Mouse (Mus musculus): Measurements from ENCODE around the gene Rab7b. TPM values are rescaled to one million over a fixed set of nuclear protein-coding genes. Genes with fewer than 3 reads are reported as not detected.

Gene Rab7b
- polyA plus RNA-seq, 2 experiments: 3.8 to 8.4 TPM

GRCm38 (mm10) chr1:131747761-131748160 lies 59.3 kb downstream of the Rab7b start:
- H3K4me2 ChIP-seq (replicated peaks; ENCODE audit: low read depth, low read length, severe bottlenecking): no peak overlapping the region
- no peak for ATAC-seq (ENCODE audit: low FRiP score, low read depth)
- H3K27me3 ChIP-seq (ENCODE audit: control insufficient read depth, insufficient read depth, low read length): no peaks in the 10 kb centered on the region
- H3K4me1 ChIP-seq (ENCODE audit: control insufficient read depth, insufficient read depth, low read length): no peaks in the 10 kb centered on the region
- no peak for TF ChIP-seq POLR2A (IDR thresholded peaks at IDR 0.05; ENCODE audit: borderline replicate concordance, extremely low read depth, insufficient read depth, insufficient read length)
- no peak overlapping the region for H3K9ac ChIP-seq (ENCODE audit: low read depth, low read length, severe bottlenecking)
- H3K27ac ChIP-seq (replicated peaks; ENCODE audit: low read depth, low read length): no peak overlapping the region
- no peaks in the 10 kb centered on the region for H3K36me3 ChIP-seq (ENCODE audit: control insufficient read depth, insufficient read depth, low read length)
- H3K9me3 ChIP-seq (ENCODE audit: control insufficient read depth, low read length): no peaks in the 10 kb centered on the region
- no peak for DNase-seq (ENCODE audit: low spot score)
- 61% methylated on average over 2 of the region's 2 CpGs for WGBS
- H3K4me3 ChIP-seq (replicated peaks; ENCODE audit: low read length): no peak overlapping the region

GRCm38 (mm10) chr1:131748636-131749035 lies 60.1 kb downstream of the Rab7b start:
- H3K4me2 ChIP-seq (replicated peaks; ENCODE audit: low read depth, low read length, severe bottlenecking): no peak overlapping the region
- no peaks in the 10 kb centered on the region for H3K36me3 ChIP-seq (ENCODE audit: control insufficient read depth, insufficient read depth, low read length)
- ATAC-seq (ENCODE audit: low FRiP score, low read depth) (no peak), DNase-seq (ENCODE audit: low spot score) (no peak)
- H3K27me3 ChIP-seq (ENCODE audit: control insufficient read depth, insufficient read depth, low read length): no peaks in the 10 kb centered on the region
- no peak overlapping the region for H3K9ac ChIP-seq (ENCODE audit: low read depth, low read length, severe bottlenecking)
- H3K27ac ChIP-seq (replicated peaks; ENCODE audit: low read depth, low read length): no peak overlapping the region
- no peaks in the 10 kb centered on the region for H3K9me3 ChIP-seq (ENCODE audit: control insufficient read depth, low read length)
- no peak overlapping the region for H3K4me3 ChIP-seq (replicated peaks; ENCODE audit: low read length)
- 68% methylated on average over 2 of the region's 2 CpGs for WGBS
- TF ChIP-seq POLR2A (IDR thresholded peaks at IDR 0.05; ENCODE audit: borderline replicate concordance, extremely low read depth, insufficient read depth, insufficient read length): no peak
- H3K4me1 ChIP-seq (ENCODE audit: control insufficient read depth, insufficient read depth, low read length): no peaks in the 10 kb centered on the region

DNA sequence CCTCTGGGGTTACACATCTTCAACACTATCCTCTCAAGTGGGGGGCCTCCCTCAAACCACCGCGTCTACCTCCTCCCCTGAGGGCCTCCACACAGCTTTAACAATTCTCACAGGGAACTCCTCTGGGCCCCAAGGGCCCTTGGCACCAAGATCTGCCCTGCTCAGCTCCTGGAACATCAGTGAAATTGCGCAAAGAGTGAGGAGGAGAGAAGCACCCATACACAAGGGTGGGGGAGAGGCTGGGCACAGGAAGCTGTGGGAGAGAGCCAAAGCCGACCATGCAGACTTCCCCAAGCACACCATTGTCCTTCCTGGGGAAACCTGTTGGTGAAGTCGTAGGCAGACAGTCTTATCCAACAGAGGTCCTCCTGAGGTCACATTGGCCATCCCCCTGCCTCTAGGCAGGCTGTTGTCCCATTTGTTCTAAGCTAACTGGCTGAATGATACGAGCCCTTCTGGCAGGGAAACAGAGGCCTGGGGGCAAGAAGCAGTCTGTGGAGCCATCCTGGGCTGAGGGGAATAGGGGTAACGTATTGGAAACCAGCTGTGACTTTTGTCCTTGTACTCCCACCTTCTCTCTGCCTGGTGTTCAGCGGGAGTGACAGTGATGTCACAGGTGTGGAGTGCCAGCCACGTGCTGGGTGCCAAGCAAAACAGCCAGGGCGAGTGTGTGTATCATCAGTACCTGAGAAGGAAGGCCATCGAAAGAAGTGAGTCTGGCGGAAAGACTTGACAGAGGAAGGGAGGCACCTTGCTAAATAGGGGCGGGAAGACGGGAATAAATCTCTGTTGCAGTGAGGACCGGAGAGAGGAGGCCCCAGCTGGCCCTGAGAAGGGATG lies 61.4 kb downstream of the Rab7b start:
- Histone ChIP-seq H3K4me2 (replicated peaks; ENCODE audit: low read depth, low read length, severe bottlenecking) (no peak overlapping the region), H3K9me3 (ENCODE audit: control insufficient read depth, low read length) (no peaks in the 10 kb centered on the region), H3K9ac (ENCODE audit: low read depth, low read length, severe bottlenecking) (no peak overlapping the region), H3K4me3 (replicated peaks; ENCODE audit: low read length) (no peak overlapping the region), H3K36me3 (ENCODE audit: control insufficient read depth, insufficient read depth, low read length) (no peaks in the 10 kb centered on the region), H3K27me3 (ENCODE audit: control insufficient read depth, insufficient read depth, low read length) (no peaks in the 10 kb centered on the region), H3K27ac (replicated peaks; ENCODE audit: low read depth, low read length) (no peak overlapping the region), H3K4me1 (ENCODE audit: control insufficient read depth, insufficient read depth, low read length) (no peaks in the 10 kb centered on the region)
- 69% methylated on average over 15 of the region's 15 CpGs for WGBS
- ATAC-seq (ENCODE audit: low FRiP score, low read depth) (no peak), DNase-seq (ENCODE audit: low spot score) (no peak)
- no peak for TF ChIP-seq POLR2A (IDR thresholded peaks at IDR 0.05; ENCODE audit: borderline replicate concordance, extremely low read depth, insufficient read depth, insufficient read length)

DNA sequence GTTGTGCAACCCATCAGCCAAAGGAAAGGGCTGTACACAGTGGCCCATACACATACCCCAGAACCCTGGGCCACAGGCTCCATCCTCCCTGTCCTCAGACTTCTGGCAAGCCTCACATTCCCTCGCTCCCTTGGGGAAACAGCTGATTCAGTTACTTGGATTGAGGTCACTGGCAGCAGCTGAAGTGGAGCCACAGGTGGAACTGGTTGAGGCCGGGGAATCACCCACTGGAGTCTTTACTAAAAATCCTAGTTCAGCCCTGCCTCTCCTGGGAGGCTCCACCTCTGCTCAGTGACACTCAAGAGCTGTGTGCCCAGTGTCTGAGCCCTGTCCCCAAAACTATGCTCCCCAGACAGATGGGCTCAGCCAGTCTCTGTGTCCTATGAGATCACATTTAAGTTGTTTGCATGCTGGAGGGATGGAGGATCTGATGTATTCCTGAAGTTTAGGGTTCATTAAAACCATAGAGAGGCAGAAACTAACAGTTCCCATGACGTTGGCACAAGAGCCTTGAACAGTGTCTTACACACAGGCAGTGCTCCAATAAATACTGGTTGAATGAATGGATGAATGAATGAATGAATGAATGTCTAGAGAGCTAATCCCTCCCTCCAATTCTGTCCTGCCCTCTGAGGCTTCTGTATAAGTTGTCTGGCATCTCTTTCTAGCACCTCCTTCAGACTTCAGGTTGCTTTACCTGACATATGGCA lies 62.8 kb downstream of the Rab7b start:
- Histone ChIP-seq H3K27ac (replicated peaks; ENCODE audit: low read depth, low read length) (no peak overlapping the region), H3K9me3 (ENCODE audit: control insufficient read depth, low read length) (no peaks in the 10 kb centered on the region), H3K4me3 (replicated peaks; ENCODE audit: low read length) (no peak overlapping the region), H3K4me2 (replicated peaks; ENCODE audit: low read depth, low read length, severe bottlenecking) (no peak overlapping the region), H3K9ac (ENCODE audit: low read depth, low read length, severe bottlenecking) (no peak overlapping the region), H3K4me1 (ENCODE audit: control insufficient read depth, insufficient read depth, low read length) (no peaks in the 10 kb centered on the region), H3K36me3 (ENCODE audit: control insufficient read depth, insufficient read depth, low read length) (no peaks in the 10 kb centered on the region), H3K27me3 (ENCODE audit: control insufficient read depth, insufficient read depth, low read length) (no peaks in the 10 kb centered on the region)
- TF ChIP-seq POLR2A (IDR thresholded peaks at IDR 0.05; ENCODE audit: borderline replicate concordance, extremely low read depth, insufficient read depth, insufficient read length): no peak
- 65% methylated on average over 3 of the region's 3 CpGs for WGBS
- DNase-seq (ENCODE audit: low spot score) (peak; percentile 39), ATAC-seq (ENCODE audit: low FRiP score, low read depth) (peak; percentile 26; the same call in 1 of the 2 replicates)

- Histone ChIP-seq H3K27me3 (ENCODE audit: control insufficient read depth, insufficient read depth, low read length) (no peaks in the 10 kb centered on the region), H3K4me3 (replicated peaks; ENCODE audit: low read length) (no peak overlapping the region), H3K9me3 (ENCODE audit: control insufficient read depth, low read length) (no peaks in the 10 kb centered on the region), H3K9ac (ENCODE audit: low read depth, low read length, severe bottlenecking) (no peak overlapping the region), H3K27ac (replicated peaks; ENCODE audit: low read depth, low read length) (0 out of 2 replicates have a peak overlapping the region, but pooled peaks have one; percentile 8), H3K4me2 (replicated peaks; ENCODE audit: low read depth, low read length, severe bottlenecking) (no peak overlapping the region), H3K4me1 (ENCODE audit: control insufficient read depth, insufficient read depth, low read length) (no peaks in the 10 kb centered on the region), H3K36me3 (ENCODE audit: control insufficient read depth, insufficient read depth, low read length) (no peaks in the 10 kb centered on the region)
- DNase-seq (ENCODE audit: low spot score) (no peak), ATAC-seq (ENCODE audit: low FRiP score, low read depth) (no peak)
- 67% methylated on average over 10 of the region's 10 CpGs for WGBS
- TF ChIP-seq POLR2A (IDR thresholded peaks at IDR 0.05; ENCODE audit: borderline replicate concordance, extremely low read depth, insufficient read depth, insufficient read length): no peak
These were observed 63.4 kb downstream of the Rab7b start for GRCm38 (mm10) chr1:131751891-131752311.

Measured in limb, embryonic 14.5 days (tissue).